Mouse (Mus musculus) brain, embryonic 14.5 days (tissue): ENCODE data around the gene Gpm6b.

ENCODE experiments used
- CTCF ChIP-seq: fragments of 200-500 bp; IDR thresholded peaks from 2 replicates; pipeline ENCODE4 v1.5.1; 2012; ENCODE audit warnings: inconsistent platforms, mild to moderate bottlenecking, moderate library complexity, borderline replicate concordance; ENCODE audit not compliant: insufficient read depth, insufficient read length; ENCODE audit errors: extremely low read depth
- POLR2A ChIP-seq: fragments of 200-500 bp; IDR thresholded peaks from 2 replicates; pipeline ENCODE4 v1.6.1; 2012; ENCODE audit warnings: mild to moderate bottlenecking, inconsistent platforms, borderline replicate concordance; ENCODE audit not compliant: poor library complexity, insufficient read depth, insufficient read length, severe bottlenecking; ENCODE audit errors: extremely low read depth

DNA sequence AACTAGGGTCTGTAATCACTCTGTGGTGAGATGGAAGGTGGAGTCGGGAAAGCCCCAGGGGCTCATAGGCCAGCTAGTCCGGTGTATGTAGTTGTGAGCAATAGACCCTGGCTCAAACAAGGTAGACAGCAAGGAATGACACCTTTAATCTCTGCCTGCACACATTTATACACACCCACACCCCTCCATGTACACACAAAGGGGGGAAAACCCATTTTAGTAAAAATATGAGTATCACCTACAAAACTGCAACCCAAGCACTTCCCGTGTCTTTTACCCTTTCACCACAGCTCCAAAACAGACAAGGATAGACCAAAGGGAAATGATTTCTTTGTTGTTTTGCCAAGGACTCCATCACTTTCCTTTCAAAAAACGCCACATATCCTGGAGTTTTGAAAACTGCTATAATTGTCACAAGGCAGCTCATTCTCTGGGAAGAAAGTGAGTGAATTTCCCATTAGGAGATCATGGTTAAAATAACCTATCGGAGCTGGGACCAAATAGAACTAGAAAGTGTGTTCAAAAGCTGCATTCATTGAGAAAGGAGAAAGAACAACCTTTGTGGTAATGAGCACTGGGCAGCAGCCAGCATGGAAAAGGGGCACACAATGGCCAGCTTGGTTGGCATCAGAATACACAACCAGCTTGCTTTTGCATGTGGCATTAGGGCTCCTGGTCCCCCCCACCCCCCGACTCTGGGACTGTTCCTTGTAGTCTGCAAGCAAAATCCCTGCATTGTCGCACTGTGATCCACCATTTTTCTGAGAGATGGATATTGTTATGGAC lies 68.9 kb downstream of the Gpm6b start:
- TF ChIP-seq CTCF: no peak
- TF ChIP-seq POLR2A: no peak
